Mouse (Mus musculus): ENCODE measurements around the gene Emc9.

GRCm38 (mm10) chr14:55557587-55557986 lies 27.5 kb downstream of the Emc9 start:
- TF ChIP-seq CTCF (IDR thresholded peaks at IDR 0.05; ENCODE audit: control insufficient read depth, insufficient read depth, insufficient replicate concordance, low read depth, low read length) (no peak), POLR2A (IDR thresholded peaks at IDR 0.05; ENCODE audit: control insufficient read depth, low read depth, low read length) (no peak)

Data from testis, adult 2 months (tissue).